Mouse (Mus musculus) heart, embryonic 10.5 days (tissue): Measurements from ENCODE around the gene Gm10972. TPM values are rescaled to one million over a fixed set of nuclear protein-coding genes. Genes with fewer than 3 reads are reported as not detected.
"Not testable (repeated sequence)": the region's sequence is repeated elsewhere in the genome, so short reads cannot be mapped to it uniquely, and the experiment has no call there.

Experiments used
- DNase-seq: peaks from one replicate; pipeline ENCODE4 v3.0.0-alpha.2; 2017; ENCODE audit warnings: low spot score
- H3K27ac ChIP-seq: fragments of 300-500 bp; sonication (generic); 2 replicates; pipeline ENCODE4 v1.5.1; 2016; ENCODE audit warnings: mild to moderate bottlenecking
- H3K27me3 ChIP-seq: fragments of 300-500 bp; sonication (generic); 2 replicates; pipeline ENCODE4 v1.6.1; 2016; ENCODE audit warnings: mild to moderate bottlenecking; ENCODE audit not compliant: poor library complexity, insufficient read depth, severe bottlenecking
- H3K36me3 ChIP-seq: fragments of 300-500 bp; sonication (generic); 2 replicates; pipeline ENCODE4 v1.6.1; 2016; ENCODE audit warnings: mild to moderate bottlenecking, moderate library complexity
- H3K4me1 ChIP-seq: fragments of 300-500 bp; sonication (generic); 2 replicates; pipeline ENCODE4 v1.6.1; 2016; ENCODE audit warnings: mild to moderate bottlenecking
- H3K4me3 ChIP-seq: fragments of 300-500 bp; sonication (generic); 2 replicates; pipeline ENCODE4 v1.5.1; 2016; ENCODE audit warnings: mild to moderate bottlenecking, moderate library complexity
- H3K9me3 ChIP-seq: fragments of 300-500 bp; sonication (generic); 2 replicates; pipeline ENCODE4 v1.6.1; 2016; ENCODE audit warnings: mild to moderate bottlenecking, moderate library complexity
- WGBS: fragments of 180-500 bp; shearing (Covaris S2); methylation state at CpG from one replicate; pipeline ENCODE4 v1.1.7; 2016; 5-methylcytosine and 5-hydroxymethylcytosine counted together
- polyA plus RNA-seq: library from polyadenylated mRNA; unstranded; fragments of >200 nt; fragmentation: Nextera tagmentation; extraction: Ambion mirVana; gene quantifications from 2 replicates; pipeline ENCODE4 v1.2.1, GENCODE M21; 2016

Gene Gm10972
- not detected in 2 replicates for polyA plus RNA-seq

GRCm38 (mm10) chr3:94642495-94643162, at the start of gene Gm10972:
Gene Gm10972 (plus strand): TSS chr3:94643112.
- H3K4me3 ChIP-seq, DNase-seq, H3K4me1 ChIP-seq, H3K27ac ChIP-seq, H3K36me3 ChIP-seq, H3K9me3 ChIP-seq, H3K27me3 ChIP-seq: not testable (repeated sequence)
- 82% methylated on average over 2 of the region's 2 CpGs for WGBS

- H3K4me3 ChIP-seq, result no peak overlapping the region
- no peaks in the 10 kb centered on the region for H3K36me3 ChIP-seq
- H3K4me1 ChIP-seq, result no peaks in the 10 kb centered on the region
- no peak overlapping the region for H3K27ac ChIP-seq
- peaks cover 6% of the 10 kb centered on the region; the same call in 1 of the 2 replicates for H3K9me3 ChIP-seq
- WGBS, result 79% methylated on average over 6 of the region's 6 CpGs
- no peaks in the 10 kb centered on the region for H3K27me3 ChIP-seq
- no peak for DNase-seq
Measured at GRCm38 (mm10) chr3:94595871-94596287, 47.0 kb upstream of the Gm10972 start.

DNA sequence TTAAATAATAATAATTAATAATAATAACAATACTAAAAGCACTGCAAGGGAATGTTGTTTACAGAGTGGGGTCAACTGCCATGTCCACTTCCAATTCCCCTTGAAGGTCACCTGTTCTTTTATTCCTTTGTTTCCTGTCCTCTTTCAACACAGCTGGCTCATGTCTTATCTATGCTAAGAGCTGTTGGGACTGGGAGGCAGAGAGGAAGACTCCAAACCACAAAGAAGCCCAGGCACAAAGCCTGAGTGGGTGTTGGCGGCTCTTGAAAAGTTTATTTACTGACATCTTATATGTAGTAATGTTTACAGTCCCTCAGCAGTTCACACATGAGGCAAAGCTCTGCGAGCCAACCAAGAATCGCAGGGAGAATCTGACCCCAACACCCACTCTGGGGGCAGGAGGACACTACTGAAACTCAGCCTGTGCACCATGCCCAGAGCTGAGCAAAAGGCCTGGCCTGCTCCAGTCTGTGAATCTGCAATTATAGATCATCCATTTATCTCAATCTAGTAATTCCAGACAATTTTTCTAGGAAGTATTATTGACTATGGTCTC, 45.6 kb upstream of the Gm10972 start:
- DNase-seq, result no peak
- Histone ChIP-seq H3K4me3 (no peak overlapping the region), H3K36me3 (no peaks in the 10 kb centered on the region), H3K9me3 (peaks cover 6% of the 10 kb centered on the region; the same call in 1 of the 2 replicates), H3K27ac (no peak overlapping the region), H3K27me3 (no peaks in the 10 kb centered on the region), H3K4me1 (no peaks in the 10 kb centered on the region)
- 69% methylated on average over 3 of the region's 3 CpGs for WGBS

DNA sequence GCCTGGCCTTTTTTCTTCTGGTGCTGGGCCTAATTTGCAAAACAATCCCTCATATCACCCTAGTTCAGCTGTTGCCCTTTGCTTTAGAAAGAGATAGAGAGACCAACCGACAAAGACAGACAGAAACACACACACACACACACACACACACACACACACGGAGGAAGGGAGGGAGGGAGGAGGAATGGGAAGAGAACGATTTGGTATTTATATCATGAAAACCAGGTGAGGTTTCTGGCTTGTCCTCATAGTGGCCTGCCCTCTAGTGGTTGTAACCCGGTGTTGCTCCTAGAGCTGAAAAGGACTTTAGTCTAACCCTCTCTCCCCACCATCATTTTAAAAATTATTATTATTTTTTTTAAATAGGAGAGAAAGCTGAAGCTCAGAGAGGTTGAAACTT, 41.0 kb upstream of the Gm10972 start:
- no peak for DNase-seq
- no peaks in the 10 kb centered on the region for H3K4me1 ChIP-seq
- WGBS, result 3% methylated on average over 4 of the region's 4 CpGs
- H3K27ac ChIP-seq, result no peak overlapping the region
- no peaks in the 10 kb centered on the region for H3K27me3 ChIP-seq
- H3K9me3 ChIP-seq, result no peaks in the 10 kb centered on the region
- H3K36me3 ChIP-seq, result no peaks in the 10 kb centered on the region
- H3K4me3 ChIP-seq, result no peak overlapping the region

- H3K9me3 ChIP-seq, result no peaks in the 10 kb centered on the region
- no peaks in the 10 kb centered on the region for H3K36me3 ChIP-seq
- H3K27me3 ChIP-seq, result no peaks in the 10 kb centered on the region
- H3K27ac ChIP-seq, result no peak overlapping the region
- 92% methylated on average over 3 of the region's 3 CpGs for WGBS
- no peak overlapping the region for H3K4me3 ChIP-seq
- H3K4me1 ChIP-seq, result peaks cover 22% of the 10 kb centered on the region
- DNase-seq, result no peak
Measured at GRCm38 (mm10) chr3:94609621-94610020, 33.3 kb upstream of the Gm10972 start.

DNA sequence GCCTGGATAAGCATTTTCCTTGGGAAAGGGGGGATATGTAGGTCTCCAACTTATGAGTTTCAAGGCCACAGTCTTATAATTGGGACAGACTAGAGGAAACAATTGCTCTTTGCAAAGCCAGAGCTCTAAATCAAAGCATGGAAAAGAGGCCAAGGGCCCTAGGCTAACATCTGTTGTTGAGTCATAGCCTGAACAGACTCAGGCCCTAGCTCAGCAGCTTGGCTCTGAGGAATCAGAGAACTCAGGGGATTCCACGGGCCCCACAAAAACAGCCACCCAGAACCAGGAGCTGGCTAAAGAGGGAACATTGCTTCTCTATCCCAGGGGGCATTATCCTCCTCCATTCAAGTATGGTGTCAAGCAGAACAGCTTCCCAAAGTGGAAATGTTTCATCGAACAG, 32.3 kb upstream of the Gm10972 start:
- Histone ChIP-seq H3K27ac (no peak overlapping the region), H3K9me3 (no peaks in the 10 kb centered on the region), H3K36me3 (no peaks in the 10 kb centered on the region; the same call in 1 of the 2 replicates), H3K27me3 (no peaks in the 10 kb centered on the region), H3K4me3 (no peak overlapping the region), H3K4me1 (peaks cover 22% of the 10 kb centered on the region)
- 83% methylated on average over 2 of the region's 2 CpGs for WGBS
- DNase-seq, result peak; percentile 59

- H3K36me3 ChIP-seq, result no peaks in the 10 kb centered on the region; the same call in 1 of the 2 replicates
- 62% methylated on average over 4 of the region's 4 CpGs for WGBS
- no peak overlapping the region for H3K27ac ChIP-seq
- no peak for DNase-seq
- no peaks in the 10 kb centered on the region for H3K9me3 ChIP-seq
- H3K27me3 ChIP-seq, result no peaks in the 10 kb centered on the region
- H3K4me3 ChIP-seq, result no peak overlapping the region
- peaks cover 22% of the 10 kb centered on the region for H3K4me1 ChIP-seq
Measured at GRCm38 (mm10) chr3:94611343-94611742, 31.6 kb upstream of the Gm10972 start.

DNA sequence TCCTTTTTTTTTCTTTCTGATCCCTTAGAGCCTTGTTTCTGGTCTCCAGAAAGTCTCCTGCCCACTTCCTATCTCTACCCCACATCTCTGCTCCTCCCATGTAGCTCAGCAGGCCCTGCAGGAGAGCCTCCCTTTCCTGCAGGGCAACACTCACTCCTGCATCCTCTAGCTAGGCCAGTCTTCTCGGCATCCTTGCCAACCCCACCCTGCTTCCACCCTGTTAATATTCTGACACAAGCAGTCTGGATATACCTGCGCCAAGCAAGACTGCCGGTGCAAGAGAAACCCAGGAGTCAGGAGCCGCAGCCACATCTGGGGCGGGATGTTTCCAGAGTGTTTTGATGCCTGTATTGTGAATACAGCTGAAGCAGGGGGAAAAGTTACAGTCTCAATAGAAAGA, 31.1 kb upstream of the Gm10972 start:
- WGBS, result 67% methylated on average over 5 of the region's 5 CpGs
- H3K36me3 ChIP-seq, result no peaks in the 10 kb centered on the region; the same call in 1 of the 2 replicates

DNA sequence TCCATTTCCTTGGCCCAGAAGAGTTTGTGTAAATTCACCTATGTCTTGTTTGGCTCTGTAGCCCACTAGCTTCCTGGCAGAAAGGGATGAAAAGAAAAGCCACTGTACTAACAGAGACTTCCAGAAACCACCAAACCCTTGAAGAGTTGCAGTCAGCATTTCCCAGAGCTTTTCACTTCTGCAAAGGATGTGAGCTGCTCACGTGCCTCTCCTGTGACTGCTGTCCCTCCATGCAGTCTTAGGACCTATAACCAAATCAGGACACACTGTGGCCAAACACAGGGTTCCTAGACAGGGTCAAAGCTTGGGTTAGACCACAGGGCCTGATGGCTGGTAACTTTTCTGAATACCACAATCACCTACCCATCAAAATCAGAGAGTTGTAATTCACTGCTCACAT, 30.6 kb upstream of the Gm10972 start:
- 85% methylated on average over 1 of the region's 1 CpGs for WGBS
- Histone ChIP-seq H3K36me3 (no peaks in the 10 kb centered on the region; the same call in 1 of the 2 replicates), H3K9me3 (no peaks in the 10 kb centered on the region), H3K4me1 (peaks cover 22% of the 10 kb centered on the region), H3K27ac (no peak overlapping the region), H3K27me3 (no peaks in the 10 kb centered on the region), H3K4me3 (no peak overlapping the region)
- DNase-seq, result no peak

More for the DNA sequence above, 31.1 kb upstream of the Gm10972 start:
- H3K4me3 ChIP-seq, result no peak overlapping the region
- peaks cover 22% of the 10 kb centered on the region for H3K4me1 ChIP-seq
- no peak for DNase-seq
- H3K27ac ChIP-seq, result no peak overlapping the region
- no peaks in the 10 kb centered on the region for H3K27me3 ChIP-seq
- no peaks in the 10 kb centered on the region for H3K9me3 ChIP-seq

GRCm38 (mm10) chr3:94613258-94613878, 29.5 kb upstream of the Gm10972 start:
- DNase-seq, result no peak
- Histone ChIP-seq H3K36me3 (no peaks in the 10 kb centered on the region; the same call in 1 of the 2 replicates), H3K4me1 (peaks cover 22% of the 10 kb centered on the region), H3K4me3 (no peak overlapping the region), H3K9me3 (no peaks in the 10 kb centered on the region), H3K27me3 (no peaks in the 10 kb centered on the region), H3K27ac (peak overlapping the region; percentile 11; the same call in 1 of the 2 replicates)
- 55% methylated on average over 7 of the region's 7 CpGs for WGBS

- Histone ChIP-seq H3K9me3 (no peaks in the 10 kb centered on the region), H3K27ac (no peak overlapping the region), H3K4me3 (no peak overlapping the region), H3K4me1 (peaks cover 29% of the 10 kb centered on the region), H3K36me3 (peaks cover 15% of the 10 kb centered on the region; the same call in 1 of the 2 replicates), H3K27me3 (no peaks in the 10 kb centered on the region)
- whole genome bisulfite sequencing, result 66% methylated on average over 4 of the region's 4 CpGs
- no peak for DNase-seq
Measured at GRCm38 (mm10) chr3:94616717-94617116, 26.2 kb upstream of the Gm10972 start.

DNA sequence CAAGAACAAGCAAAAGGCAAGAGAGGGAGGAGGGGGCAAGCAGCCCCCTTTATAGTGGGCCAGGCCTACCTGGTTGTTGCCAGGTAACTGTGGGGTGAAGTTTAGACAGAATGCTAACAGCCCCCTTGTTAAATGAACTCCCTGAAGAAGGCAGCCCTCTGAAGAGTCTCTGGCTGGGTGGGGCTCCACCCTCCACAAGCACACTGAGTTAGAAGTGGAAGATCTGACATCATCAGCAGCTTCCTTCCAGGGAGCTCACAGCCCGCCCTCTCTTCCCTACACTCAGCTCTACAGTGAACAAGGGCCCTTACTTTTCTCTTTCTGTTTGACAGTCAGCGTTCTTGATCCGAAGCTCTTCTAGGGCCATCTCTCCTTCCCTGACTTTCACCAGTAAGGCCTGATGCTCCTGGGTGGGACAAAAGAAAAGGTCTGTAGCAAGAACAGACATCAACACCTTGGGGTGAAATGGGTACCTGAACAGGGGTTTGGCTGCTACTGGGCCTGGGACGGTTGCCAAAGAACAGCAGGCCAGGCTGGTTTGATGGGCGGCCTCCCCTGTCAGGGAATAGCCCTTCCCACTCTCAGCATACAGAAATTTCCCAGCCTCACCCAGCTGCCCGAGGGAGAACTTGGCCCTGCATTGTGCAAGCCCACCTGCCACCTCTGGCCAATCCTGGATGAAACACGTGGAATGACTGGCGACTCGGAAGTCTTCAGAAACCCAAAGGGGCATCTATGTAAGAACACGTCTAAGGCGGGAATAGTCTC, 21.0 kb upstream of the Gm10972 start:
- peaks cover 18% of the 10 kb centered on the region; the same call in 1 of the 2 replicates for H3K36me3 ChIP-seq
- no peak overlapping the region for H3K4me3 ChIP-seq
- peaks cover 40% of the 10 kb centered on the region for H3K4me1 ChIP-seq
- H3K9me3 ChIP-seq, result no peaks in the 10 kb centered on the region
- peak overlapping the region; percentile 71 for H3K27ac ChIP-seq
- DNase-seq, result peak; percentile 79
- 67% methylated on average over 11 of the region's 11 CpGs for WGBS
- H3K27me3 ChIP-seq, result no peaks in the 10 kb centered on the region
